Mouse (Mus musculus): ENCODE results near the gene Ccl9.

Gene Ccl9

DNA sequence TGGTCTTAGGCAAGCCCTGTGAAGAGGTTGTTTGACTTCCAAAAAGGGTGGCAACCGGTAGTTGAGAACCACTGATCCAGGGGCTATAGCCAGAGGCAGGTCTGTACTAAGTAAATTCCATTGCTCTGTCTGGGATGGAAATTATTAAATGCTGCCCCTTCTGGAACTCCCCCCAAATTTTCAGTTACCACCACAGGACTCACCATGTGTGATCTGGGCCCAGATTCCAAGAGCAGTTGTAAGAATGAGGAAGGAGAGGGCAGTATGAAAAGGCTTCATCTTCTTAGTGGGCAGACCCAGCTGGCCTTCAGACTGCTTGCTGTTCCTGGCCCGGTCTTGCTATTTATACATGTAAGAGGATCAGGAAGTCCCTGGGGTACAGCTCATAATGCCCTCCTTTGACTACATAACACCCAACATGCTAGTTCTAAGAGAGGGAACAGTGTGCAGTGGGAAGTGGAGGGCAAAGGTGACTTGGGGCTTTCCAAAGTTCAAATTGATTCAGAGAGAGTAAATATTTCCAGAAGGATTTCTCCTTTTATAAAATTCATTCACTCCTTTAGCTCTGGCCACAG, at the start of gene Ccl9:
Gene Ccl9, minus strand, starts transcription at position 451 of the 575 bp plus-strand sequence.
- no peak for DNase-seq (ENCODE audit: low read depth, low spot score)

DNA sequence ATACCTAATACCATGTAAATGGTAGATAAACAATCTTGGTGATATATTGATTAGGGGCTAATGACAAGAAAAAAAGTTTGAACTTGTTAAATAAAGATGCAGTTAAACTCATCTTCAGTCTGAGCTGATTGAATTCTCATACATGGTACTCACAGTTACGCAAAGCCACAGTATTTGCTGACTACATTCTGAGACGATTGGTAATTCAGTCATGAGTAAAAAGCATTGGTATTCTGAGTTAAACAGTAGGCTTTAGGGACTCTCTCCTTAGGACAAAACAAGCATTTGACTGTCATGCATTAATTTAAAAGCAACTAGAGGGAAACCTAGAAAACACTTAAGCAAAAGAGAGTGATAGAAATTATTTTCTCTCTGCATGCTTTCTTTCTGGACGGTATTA, 45.1 kb upstream of the Ccl9 start:
- no peak for DNase-seq (ENCODE audit: low read depth, low spot score)

DNA sequence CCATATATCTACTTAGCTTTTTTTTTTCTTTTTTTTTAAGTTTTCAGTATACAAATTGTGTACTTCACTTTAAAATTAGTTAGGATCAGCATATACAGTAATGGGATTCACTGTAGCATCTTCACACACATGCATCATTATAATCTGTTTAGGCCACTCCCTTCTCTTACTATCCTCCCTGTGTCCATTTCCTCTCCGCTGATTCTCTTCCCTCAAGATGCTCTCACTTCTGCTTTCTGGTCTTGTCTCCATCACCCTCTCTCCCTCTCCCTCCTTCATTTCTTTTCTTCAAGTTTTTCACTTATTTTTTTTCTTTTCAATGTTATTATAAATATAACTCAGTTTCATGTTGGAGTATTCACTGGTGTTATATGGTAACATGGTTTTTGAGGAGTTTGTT, 40.6 kb upstream of the Ccl9 start:
- no peak for DNase-seq (ENCODE audit: low read depth, low spot score)

DNA sequence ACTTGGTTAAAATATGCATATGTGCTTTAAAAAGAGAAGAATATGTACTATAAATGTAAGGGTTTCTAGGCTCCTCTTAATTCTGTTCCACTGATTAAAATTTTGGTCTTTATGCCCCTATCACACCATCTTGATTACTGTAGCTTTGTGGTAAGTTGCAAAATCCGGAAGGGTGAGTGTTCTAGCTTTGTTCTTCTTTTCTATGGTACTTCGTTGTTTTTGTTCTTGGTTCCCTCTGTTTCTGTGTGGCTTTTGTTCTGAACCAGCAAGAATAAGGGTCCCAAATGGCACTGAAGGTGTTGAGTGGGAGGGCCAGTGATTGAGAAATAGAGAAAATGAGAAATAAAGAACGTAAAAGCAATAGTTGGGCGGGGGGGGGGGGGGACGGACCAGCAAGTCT, 39.8 kb upstream of the Ccl9 start:
- DNase-seq (ENCODE audit: low read depth, low spot score) = no peak

DNA sequence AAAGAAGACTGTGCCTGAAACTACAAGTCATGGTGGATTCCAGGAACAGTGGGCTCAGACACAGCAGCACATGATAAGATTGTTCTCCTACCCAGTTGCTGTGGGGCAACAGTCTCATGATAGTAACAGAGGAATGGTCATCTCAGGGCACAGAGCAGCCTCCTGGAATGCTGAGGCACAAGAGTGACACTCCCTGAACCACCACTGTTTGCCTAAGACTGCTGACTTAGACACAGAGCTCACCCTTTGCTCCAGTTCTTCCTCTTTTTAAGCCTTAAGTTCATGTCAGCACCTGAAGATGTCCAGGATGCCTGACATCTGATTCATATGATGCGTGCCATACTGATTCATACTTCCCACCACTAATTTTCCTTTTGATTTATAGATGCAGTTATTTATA, 38.1 kb upstream of the Ccl9 start:
- DNase-seq (ENCODE audit: low read depth, low spot score) = no peak

DNA sequence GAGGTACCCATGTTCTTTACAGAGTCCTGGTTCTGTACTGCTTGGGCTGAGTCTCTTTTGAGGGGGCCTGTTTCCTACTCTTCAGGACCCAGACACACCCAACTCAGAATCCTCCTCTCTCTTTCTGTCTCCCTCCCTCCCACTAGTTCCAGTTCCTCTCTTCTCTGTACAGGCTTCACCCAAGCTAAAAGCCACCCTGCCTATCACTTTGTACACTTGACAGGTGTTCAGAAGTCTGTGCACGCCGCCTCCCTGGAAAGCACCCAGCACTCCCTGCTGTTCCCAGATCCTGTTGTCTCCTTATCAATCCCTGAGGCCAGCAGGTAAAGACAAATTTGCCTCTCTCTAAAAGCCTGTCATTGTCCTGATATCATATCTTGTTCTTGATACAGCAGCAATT, 32.5 kb upstream of the Ccl9 start:
- DNase-seq (ENCODE audit: low read depth, low spot score) = no peak

DNA sequence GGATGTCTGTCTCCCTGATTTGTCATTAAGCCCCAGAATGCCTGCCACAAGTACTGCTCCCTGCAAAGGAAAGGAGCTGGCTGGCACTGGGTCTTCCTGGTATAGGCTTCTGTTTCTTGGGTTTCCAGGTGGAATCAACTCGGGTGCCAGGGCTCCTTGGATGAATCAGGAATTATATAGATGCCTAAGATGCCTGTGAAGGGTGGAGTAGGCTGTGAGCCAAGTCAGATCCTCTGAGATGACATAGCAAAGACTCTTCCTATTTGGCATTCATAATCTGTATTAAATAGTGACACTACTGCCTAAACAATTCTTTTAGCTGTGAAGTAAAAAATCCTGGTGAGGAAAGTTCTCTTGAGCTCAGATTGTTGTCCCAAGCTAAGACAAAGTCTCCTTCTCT, 28.0 kb upstream of the Ccl9 start:
- no peak for DNase-seq (ENCODE audit: low read depth, low spot score)

DNA sequence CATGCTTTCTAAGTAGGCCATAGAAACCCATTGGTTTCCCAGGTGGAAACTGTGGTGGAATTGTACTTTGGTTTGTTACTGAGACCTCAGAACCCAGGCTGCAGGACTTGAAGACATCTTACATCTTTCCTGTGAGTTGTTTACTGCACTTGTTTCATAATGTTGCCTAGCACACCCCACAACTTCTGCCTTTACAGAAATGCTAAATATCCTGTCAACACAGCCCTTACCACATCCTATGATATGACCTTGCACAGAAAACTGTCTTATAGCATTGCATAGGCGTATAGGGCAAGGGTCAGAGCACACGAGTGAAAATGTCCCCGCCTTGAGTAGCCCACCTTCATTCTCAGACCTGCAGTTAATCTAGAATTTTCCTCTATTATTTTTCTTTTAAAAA, 27.1 kb upstream of the Ccl9 start:
- no peak for DNase-seq (ENCODE audit: low read depth, low spot score)

DNA sequence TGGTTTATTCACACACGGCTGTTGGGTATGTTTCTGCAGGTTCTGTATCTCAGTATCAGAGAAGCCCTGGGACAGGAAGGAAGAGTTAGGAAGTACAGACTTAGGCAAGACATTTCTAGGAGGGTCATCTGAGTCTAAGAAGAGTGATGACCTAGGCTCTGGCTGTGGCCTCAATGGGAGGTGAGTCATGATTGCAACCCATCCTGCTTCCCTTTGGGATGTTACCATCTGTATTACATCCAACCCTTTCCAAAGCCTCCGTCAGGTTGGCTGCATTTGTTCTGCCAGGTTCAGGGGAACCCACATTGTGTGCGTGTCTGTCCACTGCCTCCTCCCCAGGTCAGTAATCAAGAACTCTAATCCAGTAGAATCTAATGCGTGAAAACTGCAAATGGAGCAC, 26.3 kb upstream of the Ccl9 start:
- DNase-seq (ENCODE audit: low read depth, low spot score) = no peak

DNA sequence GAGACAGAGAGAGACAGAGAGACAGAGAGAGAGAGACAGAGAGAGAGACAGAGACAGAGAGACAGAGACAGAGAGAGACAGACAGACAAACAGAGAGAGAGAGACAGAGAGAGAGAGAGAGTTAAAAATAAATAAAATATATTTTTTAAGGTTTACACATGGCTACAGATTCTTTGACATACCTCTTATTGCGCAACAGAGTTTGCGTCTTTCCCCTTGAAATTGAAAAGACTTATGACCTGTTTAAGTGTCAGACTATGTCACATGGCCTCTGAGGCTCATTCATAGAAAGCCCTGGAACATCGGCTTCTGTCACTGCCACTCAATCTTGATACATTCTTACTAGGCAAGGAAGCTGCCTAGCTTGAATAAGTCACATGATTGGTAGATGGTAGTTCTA, 25.0 kb upstream of the Ccl9 start:
- DNase-seq (ENCODE audit: low read depth, low spot score) = no peak

DNA sequence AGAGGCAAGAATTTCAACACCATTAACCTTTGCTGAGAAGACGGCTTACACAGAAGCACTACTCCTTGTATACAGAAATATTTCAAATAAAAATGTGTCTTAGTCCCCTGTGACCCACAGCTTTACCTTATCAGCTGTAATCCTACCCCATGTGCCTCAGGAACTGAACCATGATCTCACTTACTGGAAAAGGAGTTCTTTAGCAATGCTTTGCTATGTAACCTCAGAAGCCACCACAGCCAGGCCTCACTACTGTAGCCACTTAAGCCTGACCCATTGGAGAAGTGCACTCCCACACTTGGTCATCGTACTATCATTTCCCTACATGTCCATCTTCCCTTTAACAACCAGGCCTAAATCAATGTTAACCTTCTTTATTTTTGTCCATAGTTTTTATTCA, 22.1 kb upstream of the Ccl9 start:
- no peak for DNase-seq (ENCODE audit: low read depth, low spot score)

DNA sequence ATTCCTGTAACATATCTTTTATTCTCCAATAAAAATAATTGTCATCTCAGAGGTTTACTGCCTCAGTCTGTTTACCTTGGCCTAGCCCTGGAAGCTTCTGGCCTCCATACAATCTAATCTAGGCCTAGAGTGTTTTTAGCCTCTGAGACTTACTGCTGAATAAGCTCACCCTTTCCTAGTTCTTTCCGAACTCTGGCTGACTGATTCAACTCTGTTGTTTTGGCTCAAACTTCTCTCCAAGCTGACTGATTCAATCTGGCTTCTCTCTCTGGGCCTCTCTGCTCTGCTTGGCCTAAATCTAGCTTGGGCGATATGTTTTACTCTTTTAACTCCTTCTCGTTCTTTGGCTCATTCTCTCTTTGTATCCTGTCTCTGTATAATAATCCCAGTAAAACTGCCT, 20.6 kb upstream of the Ccl9 start:
- DNase-seq (ENCODE audit: low read depth, low spot score) = no peak

DNA sequence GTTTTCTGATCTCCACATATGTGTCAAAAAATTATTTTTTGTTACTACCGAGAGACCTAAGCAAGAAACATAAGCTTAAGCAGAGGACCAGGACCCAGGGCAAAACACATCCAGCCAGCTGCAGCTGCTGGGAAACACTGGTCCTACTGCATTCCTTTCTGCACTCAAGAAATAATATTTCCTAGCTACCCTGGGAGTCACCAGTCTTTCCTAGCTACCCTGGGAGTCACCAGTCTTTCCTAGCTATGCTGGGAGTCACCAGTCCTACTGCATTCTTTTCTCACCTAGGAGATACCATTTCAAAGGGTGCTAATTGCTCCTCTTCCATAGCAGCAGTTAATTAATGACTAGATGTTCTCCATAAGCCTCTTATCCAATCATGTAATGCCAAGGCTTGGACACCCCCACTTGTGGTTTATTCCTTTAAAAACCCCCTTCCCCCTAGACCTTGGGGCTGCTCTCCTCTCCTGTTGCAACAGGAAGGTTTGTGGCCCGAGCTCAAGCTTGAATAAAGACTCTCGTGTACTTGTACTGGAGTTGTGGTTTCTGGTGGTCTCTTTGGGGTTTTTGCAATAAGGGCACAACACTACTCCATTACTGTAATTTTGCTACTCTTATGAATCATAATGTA, 19.9 kb upstream of the Ccl9 start:
- no peak for DNase-seq (ENCODE audit: low read depth, low spot score)

DNA sequence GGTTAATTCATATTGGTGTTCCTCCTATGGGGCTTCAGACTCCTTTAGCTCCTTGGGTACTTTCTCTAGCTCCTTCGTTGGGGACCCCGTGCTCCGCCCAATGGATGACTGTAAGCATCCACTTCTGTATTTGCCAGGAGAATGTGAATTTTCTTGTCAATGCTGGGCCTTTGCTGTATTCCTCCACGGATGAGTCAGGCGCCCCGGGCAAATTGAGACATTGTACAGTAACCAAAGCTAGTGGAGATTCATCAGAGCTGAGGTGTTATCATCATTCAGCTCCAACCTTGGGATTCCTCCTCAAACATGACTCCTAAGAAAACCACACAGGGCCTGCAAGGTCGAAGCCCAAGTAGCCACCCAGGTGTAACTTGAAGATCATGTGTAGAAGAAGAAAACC, 19.4 kb upstream of the Ccl9 start:
- no peak for DNase-seq (ENCODE audit: low read depth, low spot score)

DNA sequence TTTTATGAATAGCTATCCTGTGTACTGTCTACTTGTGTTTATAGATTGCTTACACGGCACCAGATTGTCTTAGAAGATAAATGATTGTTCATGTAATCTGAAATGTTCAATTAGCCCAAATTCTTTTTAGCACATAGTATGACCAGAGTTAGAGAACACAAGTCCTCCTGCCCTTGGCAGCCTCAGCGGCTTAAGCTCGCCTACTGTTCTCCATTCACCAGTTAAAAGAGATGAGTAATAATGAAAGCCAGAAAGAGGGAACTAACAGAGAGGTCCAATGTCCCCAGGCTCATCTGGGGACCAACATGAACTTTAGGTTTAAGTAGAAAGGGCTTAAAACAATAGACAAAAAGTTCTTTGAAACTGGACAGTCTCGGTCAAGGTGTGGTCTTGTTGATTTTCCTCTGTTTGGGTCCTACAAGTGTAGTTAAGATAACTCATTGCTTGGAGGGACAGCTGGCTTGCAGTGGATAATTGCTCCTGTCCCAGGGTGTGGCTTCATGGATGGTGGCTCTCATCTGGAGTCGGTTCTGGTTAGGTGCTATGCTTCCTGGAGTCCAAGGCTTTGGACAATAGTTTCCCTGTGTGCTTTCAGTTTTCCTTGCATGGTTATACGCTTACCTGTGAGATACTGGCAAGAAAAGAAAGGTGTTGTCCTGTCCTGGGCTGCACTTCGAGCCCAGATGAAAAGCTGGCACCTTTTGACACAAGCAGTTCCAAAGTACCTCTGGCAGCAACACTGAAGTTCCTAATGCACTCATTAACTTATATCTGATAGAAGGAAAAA, 17.4 kb upstream of the Ccl9 start:
- DNase-seq (ENCODE audit: low read depth, low spot score) = no peak

DNA sequence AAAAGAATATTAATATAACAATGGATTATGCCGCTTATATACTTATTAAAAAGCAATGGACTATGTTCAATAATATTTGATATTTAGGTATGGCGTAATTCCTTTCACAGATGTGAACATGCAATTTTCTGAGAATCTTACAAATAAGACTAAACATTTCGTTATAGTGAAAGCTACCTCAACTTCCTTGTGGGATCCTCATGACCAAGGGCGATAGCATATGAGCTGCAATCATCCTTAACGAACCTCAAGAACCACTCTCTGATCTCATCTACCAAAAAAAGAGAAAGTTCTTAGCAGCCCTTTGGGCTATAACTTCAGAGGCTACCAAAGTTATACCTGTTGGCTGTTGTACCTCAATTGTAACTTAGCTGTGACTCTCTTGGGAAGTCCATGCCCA, 15.0 kb upstream of the Ccl9 start:
- no peak for DNase-seq (ENCODE audit: low read depth, low spot score)

DNA sequence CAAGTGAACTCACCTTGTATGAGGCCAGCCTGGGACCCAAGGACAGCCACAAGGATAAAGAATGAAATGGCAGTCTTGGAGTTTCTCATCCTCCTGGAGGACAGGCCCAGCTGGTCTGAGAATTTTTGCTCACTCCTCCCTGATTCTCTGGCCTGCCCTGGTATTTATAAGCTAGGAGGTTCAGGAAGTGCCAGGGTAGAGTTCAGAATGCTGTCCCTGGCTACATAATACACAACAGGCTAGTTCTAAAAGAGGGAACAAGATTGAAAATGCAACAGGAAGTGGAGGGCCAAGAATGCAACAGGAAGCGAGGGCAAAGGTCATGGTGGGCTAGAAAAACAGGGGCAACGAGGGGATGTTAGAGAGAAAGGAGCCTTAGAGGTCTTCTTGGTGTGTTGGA, 14.4 kb upstream of the Ccl9 start, which contains the start of gene Ccl6:
Gene Ccl6, minus strand, starts transcription at position 235 of the 400 bp plus-strand sequence.
- no peak for DNase-seq (ENCODE audit: low read depth, low spot score)

DNA sequence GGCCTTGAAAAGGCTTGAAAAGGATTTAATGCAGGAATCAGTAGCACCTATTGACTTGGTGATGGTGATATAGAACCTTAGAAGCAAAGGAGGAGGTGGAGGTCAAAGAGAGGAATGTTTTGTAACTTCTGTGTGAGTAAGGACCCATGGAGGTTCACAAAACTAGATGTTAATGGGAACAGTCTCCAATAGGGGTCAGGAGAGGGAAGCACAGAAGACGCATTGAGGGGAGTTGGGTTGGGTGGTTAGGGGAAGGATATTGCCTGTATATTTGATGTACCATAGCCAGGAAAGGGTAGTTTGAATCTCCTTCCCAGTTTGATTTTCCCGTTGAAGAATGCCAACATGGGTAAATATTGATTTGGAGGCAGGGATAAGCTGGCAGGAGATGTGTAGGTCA, 5.8 kb upstream of the Ccl9 start:
- no peak for DNase-seq (ENCODE audit: low read depth, low spot score)

DNA sequence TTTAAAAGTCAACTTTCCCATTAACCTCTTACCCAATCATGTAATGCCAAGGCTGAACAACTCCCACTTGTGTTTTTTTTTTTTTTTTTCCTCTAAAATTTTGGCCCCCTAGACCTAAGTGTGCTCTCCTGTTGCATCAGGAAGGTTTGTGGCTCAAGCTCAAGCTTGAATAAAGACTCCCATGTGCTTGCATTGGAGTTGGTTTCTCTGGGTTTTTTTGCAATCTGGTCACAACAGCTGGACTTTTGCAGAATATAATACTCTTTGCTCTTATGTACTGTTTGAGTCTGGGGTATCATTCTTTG, 5.0 kb upstream of the Ccl9 start:
- no peak for DNase-seq (ENCODE audit: low read depth, low spot score)

DNA sequence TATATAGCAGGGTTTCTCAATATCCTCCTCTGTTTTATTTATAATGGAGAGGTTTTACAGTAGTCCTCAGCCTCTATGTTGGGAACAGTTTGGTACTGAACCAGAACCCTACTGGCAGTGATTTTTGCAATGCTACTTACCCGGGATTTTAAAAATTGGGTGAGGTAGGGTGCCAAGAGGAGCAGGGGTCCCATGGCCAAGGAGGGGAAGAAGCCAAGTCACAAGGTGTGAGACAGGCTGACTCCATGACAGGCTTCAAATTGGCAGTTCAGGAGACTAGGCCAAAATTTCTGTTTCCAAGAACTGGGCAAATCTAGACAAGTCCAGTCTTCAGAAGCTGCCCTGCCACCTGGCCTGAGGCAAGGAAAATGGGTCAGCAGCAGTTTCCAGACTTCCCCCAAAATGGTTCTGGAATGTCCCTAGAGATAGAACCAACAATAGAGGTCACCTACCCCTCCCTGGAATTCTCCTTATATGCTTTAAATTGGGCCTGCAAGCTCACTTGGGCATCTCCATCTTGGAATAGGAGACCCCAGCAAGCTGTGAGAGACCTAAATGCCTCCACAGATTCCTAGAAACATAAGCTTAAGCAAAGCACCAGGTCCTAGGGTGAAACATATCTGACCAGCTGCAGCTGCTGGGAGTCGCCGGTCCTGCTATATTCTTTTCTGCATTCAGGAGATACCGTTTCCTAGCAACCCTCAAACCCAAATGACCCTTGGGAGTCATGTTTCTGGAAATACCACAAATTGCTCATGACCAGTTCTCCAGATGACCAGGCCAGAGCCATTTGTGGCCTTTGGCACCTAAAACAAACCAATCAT, 4.4 kb upstream of the Ccl9 start:
- DNase-seq (ENCODE audit: low read depth, low spot score) = peak; percentile 14

DNA sequence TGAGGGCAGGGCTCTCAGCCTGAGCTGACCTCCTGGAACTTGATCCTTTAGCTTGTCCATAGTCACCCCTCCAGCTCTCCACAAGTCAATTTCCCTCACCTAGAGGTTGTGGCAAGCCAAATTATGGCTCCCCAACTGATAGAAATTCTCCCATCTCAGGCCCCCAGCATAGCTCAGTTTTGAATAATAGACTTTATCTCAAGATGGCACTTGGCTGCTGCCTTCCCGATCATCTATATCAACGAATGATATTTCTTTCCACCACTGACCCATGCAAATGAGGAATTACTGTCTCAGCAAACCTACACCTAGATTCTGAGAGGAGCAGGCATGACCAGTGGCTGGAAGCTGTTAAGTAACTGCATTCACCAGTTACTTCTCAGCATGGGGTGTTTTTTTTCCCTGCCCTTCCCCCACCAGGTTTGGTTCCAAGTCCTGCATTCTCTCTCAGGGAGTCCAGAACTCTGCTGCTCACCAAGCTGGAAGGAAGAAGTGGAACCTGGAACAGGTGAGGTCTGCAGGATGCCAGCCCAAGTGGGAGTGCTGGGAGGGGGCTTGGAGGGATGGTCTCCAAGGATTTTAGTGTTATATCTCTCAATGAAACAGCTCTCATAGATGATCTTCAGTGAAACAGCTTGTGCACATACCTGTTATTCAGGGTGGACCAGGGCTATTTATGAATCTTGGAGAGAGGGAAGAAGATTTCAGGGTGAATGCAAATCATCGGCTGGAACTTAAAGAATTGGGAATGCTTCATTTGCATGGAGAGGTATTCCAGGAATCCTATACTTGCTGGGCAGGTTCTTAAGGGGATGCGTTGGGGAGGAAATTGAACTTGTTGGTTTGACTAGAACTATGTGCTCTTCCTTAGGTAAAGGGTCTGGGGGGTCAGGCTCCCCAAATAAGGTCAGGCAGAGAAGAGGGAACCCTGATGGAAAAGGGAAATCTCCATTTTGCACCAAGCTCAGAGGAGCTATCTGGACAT, 3.5 kb upstream of the Ccl9 start:
- DNase-seq (ENCODE audit: low read depth, low spot score) = peak; percentile 34
